Mouse (Mus musculus) heart, embryonic 12.5 days (tissue): Measurements from ENCODE around the gene Ube2o. TPM values are rescaled to one million over a fixed set of nuclear protein-coding genes. Genes with fewer than 3 reads are reported as not detected.

Source experiments
- ATAC-seq: fragments of 200-750 bp; cut with Nextera tagmentation; 2 replicates; pipeline ENCODE4 v1.8.0; 2017; ENCODE audit warnings: moderate TSS enrichment, moderate library complexity; ENCODE audit not compliant: insufficient number of reproducible peaks, low FRiP score
- H3K27ac ChIP-seq: fragments of 300-500 bp; sonication (generic); 2 replicates; pipeline ENCODE4 v1.5.1; 2016; ENCODE audit warnings: mild to moderate bottlenecking, moderate library complexity; ENCODE audit not compliant: poor library complexity, severe bottlenecking
- H3K27me3 ChIP-seq: fragments of 300-500 bp; sonication (generic); replicated peaks from 2 replicates; pipeline ENCODE4 v1.6.1; 2016; ENCODE audit warnings: mild to moderate bottlenecking, moderate library complexity
- H3K36me3 ChIP-seq: fragments of 300-500 bp; sonication (generic); 2 replicates; pipeline ENCODE4 v1.6.1; 2016; ENCODE audit warnings: mild to moderate bottlenecking, moderate library complexity
- H3K4me1 ChIP-seq: fragments of 300-500 bp; sonication (generic); replicated peaks from 2 replicates; pipeline ENCODE4 v1.6.1; 2016; ENCODE audit warnings: mild to moderate bottlenecking
- H3K4me2 ChIP-seq: fragments of 300-500 bp; sonication (generic); 2 replicates; pipeline ENCODE4 v1.6.1; 2016; ENCODE audit warnings: mild to moderate bottlenecking, moderate library complexity
- H3K4me3 ChIP-seq: fragments of 300-500 bp; sonication (generic); 2 replicates; pipeline ENCODE4 v1.5.1; 2016; ENCODE audit warnings: mild to moderate bottlenecking
- H3K9ac ChIP-seq: fragments of 300-500 bp; sonication (generic); 2 replicates; pipeline ENCODE4 v1.6.1; 2016; ENCODE audit warnings: mild to moderate bottlenecking, moderate library complexity
- H3K9me3 ChIP-seq: fragments of 300-500 bp; sonication (generic); replicated peaks from 2 replicates; pipeline ENCODE4 v1.6.1; 2016; ENCODE audit warnings: mild to moderate bottlenecking, moderate library complexity
- WGBS: fragments of 180-500 bp; shearing (Covaris S2); methylation state at CpG from one replicate; pipeline ENCODE4 v1.1.7; 2016; 5-methylcytosine and 5-hydroxymethylcytosine counted together
- polyA plus RNA-seq: library from polyadenylated mRNA; unstranded; fragments of >200 nt; fragmentation: Nextera tagmentation; extraction: Ambion mirVana; gene quantifications from 2 replicates; pipeline ENCODE4 v1.2.1, GENCODE M21; 2016

Gene Ube2o
- polyA plus RNA-seq, 1 experiment from 2014 or later, result 18.1 TPM

GRCm38 (mm10) chr11:116506151-116506875, 74.9 kb downstream of the Ube2o start:
- 65% methylated on average over 17 of the region's 17 CpGs for WGBS
- no peak overlapping the region for H3K4me3 ChIP-seq
- no peaks in the 10 kb centered on the region for H3K27me3 ChIP-seq
- H3K27ac ChIP-seq, result no peak overlapping the region
- H3K4me1 ChIP-seq, result peaks cover 6% of the 10 kb centered on the region; the same call in 1 of the 2 replicates
- ATAC-seq, result no peak
- H3K4me2 ChIP-seq, result no peak overlapping the region
- no peaks in the 10 kb centered on the region for H3K36me3 ChIP-seq
- H3K9me3 ChIP-seq, result peaks cover 6% of the 10 kb centered on the region; the same call in 1 of the 2 replicates
- H3K9ac ChIP-seq, result no peak overlapping the region

GRCm38 (mm10) chr11:116505573-116505972, 75.7 kb downstream of the Ube2o start:
- Histone ChIP-seq H3K9ac (no peak overlapping the region), H3K4me1 (peaks cover 6% of the 10 kb centered on the region; the same call in 1 of the 2 replicates), H3K9me3 (no peaks in the 10 kb centered on the region), H3K4me2 (no peak overlapping the region), H3K27me3 (no peaks in the 10 kb centered on the region), H3K4me3 (no peak overlapping the region), H3K27ac (no peak overlapping the region), H3K36me3 (no peaks in the 10 kb centered on the region)
- WGBS, result 70% methylated on average over 5 of the region's 5 CpGs
- ATAC-seq, result no peak

- H3K9me3 ChIP-seq, result no peaks in the 10 kb centered on the region
- H3K4me3 ChIP-seq, result no peak overlapping the region
- H3K27ac ChIP-seq, result no peak overlapping the region
- H3K36me3 ChIP-seq, result no peaks in the 10 kb centered on the region
- peaks cover 6% of the 10 kb centered on the region; the same call in 1 of the 2 replicates for H3K4me1 ChIP-seq
- WGBS, result 84% methylated on average over 17 of the region's 17 CpGs
- no peaks in the 10 kb centered on the region for H3K27me3 ChIP-seq
- no peak for ATAC-seq
- no peak overlapping the region for H3K4me2 ChIP-seq
- no peak overlapping the region for H3K9ac ChIP-seq
These were observed 76.7 kb downstream of the Ube2o start for GRCm38 (mm10) chr11:116504516-116504915.

- no peaks in the 10 kb centered on the region for H3K9me3 ChIP-seq
- H3K36me3 ChIP-seq, result no peaks in the 10 kb centered on the region
- no peak overlapping the region for H3K4me3 ChIP-seq
- H3K27me3 ChIP-seq, result no peaks in the 10 kb centered on the region
- no peak overlapping the region for H3K9ac ChIP-seq
- ATAC-seq, result peak; percentile 54; the same call in 1 of the 2 replicates
- peaks cover 3% of the 10 kb centered on the region; the same call in 1 of the 2 replicates for H3K4me1 ChIP-seq
- no peak overlapping the region for H3K27ac ChIP-seq
- no peak overlapping the region for H3K4me2 ChIP-seq
- WGBS, result 29% methylated on average over 7 of the region's 7 CpGs
These were observed 80.1 kb downstream of the Ube2o start for GRCm38 (mm10) chr11:116501005-116501746.

GRCm38 (mm10) chr11:116499018-116499417, 82.2 kb downstream of the Ube2o start:
- peak overlapping the region; percentile 76 for H3K4me2 ChIP-seq
- H3K9ac ChIP-seq, result peak overlapping the region; percentile 61; the same call in 1 of the 2 replicates
- WGBS, result 36% methylated on average over 6 of the region's 6 CpGs
- H3K4me3 ChIP-seq, result peak overlapping the region; percentile 42; the same call in 1 of the 2 replicates
- no peaks in the 10 kb centered on the region for H3K36me3 ChIP-seq
- no peak for ATAC-seq
- no peaks in the 10 kb centered on the region for H3K9me3 ChIP-seq
- H3K27ac ChIP-seq, result no peak overlapping the region
- H3K4me1 ChIP-seq, result peaks cover 9% of the 10 kb centered on the region; the same call in 1 of the 2 replicates
- no peaks in the 10 kb centered on the region for H3K27me3 ChIP-seq

GRCm38 (mm10) chr11:116498596-116498995, 82.7 kb downstream of the Ube2o start:
- Histone ChIP-seq H3K9me3 (no peaks in the 10 kb centered on the region), H3K4me1 (peaks cover 9% of the 10 kb centered on the region; the same call in 1 of the 2 replicates), H3K27ac (no peak overlapping the region), H3K4me3 (peak overlapping the region; percentile 42), H3K4me2 (peak overlapping the region; percentile 76), H3K36me3 (no peaks in the 10 kb centered on the region), H3K9ac (peak overlapping the region; percentile 61; the same call in 1 of the 2 replicates), H3K27me3 (no peaks in the 10 kb centered on the region)
- 19% methylated on average over 34 of the region's 34 CpGs for WGBS
- no peak for ATAC-seq

- no peaks in the 10 kb centered on the region for H3K36me3 ChIP-seq
- no peak overlapping the region for H3K4me2 ChIP-seq
- WGBS, result 41% methylated on average over 4 of the region's 4 CpGs
- ATAC-seq, result no peak
- H3K27ac ChIP-seq, result no peak overlapping the region
- no peak overlapping the region for H3K4me3 ChIP-seq
- H3K9ac ChIP-seq, result no peak overlapping the region
- no peaks in the 10 kb centered on the region for H3K9me3 ChIP-seq
- peaks cover 9% of the 10 kb centered on the region; the same call in 1 of the 2 replicates for H3K4me1 ChIP-seq
- no peaks in the 10 kb centered on the region for H3K27me3 ChIP-seq
These were observed 83.9 kb downstream of the Ube2o start for GRCm38 (mm10) chr11:116497313-116497712.

GRCm38 (mm10) chr11:116494474-116495174, 86.6 kb downstream of the Ube2o start:
- no peak overlapping the region for H3K9ac ChIP-seq
- ATAC-seq, result no peak
- no peaks in the 10 kb centered on the region for H3K27me3 ChIP-seq
- H3K4me1 ChIP-seq, result peaks cover 13% of the 10 kb centered on the region; the same call in 1 of the 2 replicates
- 41% methylated on average over 13 of the region's 13 CpGs for WGBS
- no peak overlapping the region for H3K27ac ChIP-seq
- H3K4me3 ChIP-seq, result no peak overlapping the region
- H3K36me3 ChIP-seq, result no peaks in the 10 kb centered on the region
- no peaks in the 10 kb centered on the region for H3K9me3 ChIP-seq
- H3K4me2 ChIP-seq, result no peak overlapping the region

- ATAC-seq, result no peak
- Histone ChIP-seq H3K27ac (no peak within 1 kb of the TSS), H3K4me3 (no peak within 1 kb of the TSS), H3K27me3 (no peaks in the 10 kb centered on the region), H3K9me3 (no peaks in the 10 kb centered on the region), H3K4me1 (peaks cover 18% of the 10 kb centered on the region), H3K9ac (no peak within 1 kb of the TSS), H3K36me3 (peaks cover under 1% of the 10 kb centered on the region; the same call in 1 of the 2 replicates), H3K4me2 (no peak within 1 kb of the TSS)
- 27% methylated on average over 4 of the region's 4 CpGs for WGBS
These were observed 87.4 kb downstream of the Ube2o start, which contains the start of gene Prpsap1 for GRCm38 (mm10) chr11:116493795-116494252. Gene Prpsap1, minus strand, starts transcription at chr11:116494202.

- no peak for ATAC-seq
- 70% methylated on average over 5 of the region's 5 CpGs for WGBS
These were observed 88.1 kb downstream of the Ube2o start for GRCm38 (mm10) chr11:116493191-116493590.

More at GRCm38 (mm10) chr11:116493191-116493590, 88.1 kb downstream of the Ube2o start:
- H3K4me2 ChIP-seq, result no peak overlapping the region
- H3K9ac ChIP-seq, result no peak overlapping the region
- 0 out of 2 replicates have a peak, but pooled peaks cover 3% of the 10 kb centered on the region for H3K9me3 ChIP-seq
- peaks cover 21% of the 10 kb centered on the region for H3K4me1 ChIP-seq
- H3K27me3 ChIP-seq, result no peaks in the 10 kb centered on the region
- H3K4me3 ChIP-seq, result no peak overlapping the region
- H3K36me3 ChIP-seq, result peaks cover 4% of the 10 kb centered on the region; the same call in 1 of the 2 replicates
- no peak overlapping the region for H3K27ac ChIP-seq
